Mouse (Mus musculus): Measurements from ENCODE around the gene Rpgrip1. TPM values are rescaled to one million over a fixed set of nuclear protein-coding genes. Genes with fewer than 3 reads are reported as not detected.

Rpgrip1 gene
- polyA plus RNA-seq, 1 experiment, result 406 TPM

- no peaks in the 10 kb centered on the region for H3K27me3 ChIP-seq (ENCODE audit: control insufficient read depth, insufficient read depth, low read length)
- no peaks in the 10 kb centered on the region for H3K36me3 ChIP-seq (ENCODE audit: control insufficient read depth, insufficient read depth, low read length)
- H3K4me3 ChIP-seq (ENCODE audit: control insufficient read depth, low read depth, low read length), result no peak overlapping the region
- no peak overlapping the region for H3K27ac ChIP-seq (ENCODE audit: control insufficient read depth, insufficient read depth, low read depth, low read length)
- H3K4me1 ChIP-seq (ENCODE audit: control insufficient read depth, insufficient read depth, low read length), result no peaks in the 10 kb centered on the region
- TF ChIP-seq CTCF (IDR thresholded peaks at IDR 0.05; ENCODE audit: control insufficient read depth, insufficient read depth, insufficient replicate concordance, low read depth, low read length), result no peak
- no peak for TF ChIP-seq POLR2A (IDR thresholded peaks at IDR 0.05; ENCODE audit: control insufficient read depth, low read depth, low read length)
Observed at GRCm38 (mm10) chr14:52189519-52189918, 79.0 kb downstream of the Rpgrip1 start.

DNA sequence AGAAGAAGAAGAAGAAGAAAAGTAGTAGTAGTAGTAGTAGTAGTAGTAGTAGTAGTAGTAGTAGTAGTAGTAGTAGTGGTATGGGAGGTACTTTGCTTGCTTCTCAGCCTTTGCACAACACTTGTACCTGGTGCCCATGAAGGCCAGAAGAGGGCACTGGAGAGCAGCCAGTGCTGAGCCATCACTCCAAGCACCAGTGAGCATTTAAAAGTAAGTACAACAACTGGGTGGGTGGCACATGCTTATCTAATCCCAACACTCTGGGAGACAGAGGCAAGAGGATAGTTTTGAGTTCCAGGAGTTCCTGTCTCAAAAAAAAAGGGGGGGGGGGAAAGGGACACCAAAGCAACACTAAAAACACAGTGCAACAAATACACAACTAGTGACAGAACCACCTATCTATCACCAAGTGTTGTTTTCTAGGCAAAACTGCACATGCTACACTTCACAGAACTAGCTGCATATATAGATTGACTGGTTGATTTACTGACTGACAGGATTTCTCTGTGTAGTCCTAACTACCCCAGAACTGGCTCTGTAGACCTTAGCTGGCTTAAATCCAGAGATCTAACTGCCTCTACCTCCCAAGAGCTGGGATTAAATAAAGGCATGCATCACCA lies 80.3 kb downstream of the Rpgrip1 start:
- no peaks in the 10 kb centered on the region for H3K4me1 ChIP-seq (ENCODE audit: control insufficient read depth, insufficient read depth, low read length)
- TF ChIP-seq POLR2A (IDR thresholded peaks at IDR 0.05; ENCODE audit: control insufficient read depth, low read depth, low read length) (no peak), CTCF (IDR thresholded peaks at IDR 0.05; ENCODE audit: control insufficient read depth, insufficient read depth, insufficient replicate concordance, low read depth, low read length) (peak; percentile 59; the same call in 1 of the 2 replicates)
- no peak overlapping the region for H3K4me3 ChIP-seq (ENCODE audit: control insufficient read depth, low read depth, low read length)
- no peak overlapping the region for H3K27ac ChIP-seq (ENCODE audit: control insufficient read depth, insufficient read depth, low read depth, low read length)
- H3K27me3 ChIP-seq (ENCODE audit: control insufficient read depth, insufficient read depth, low read length), result no peaks in the 10 kb centered on the region
- no peaks in the 10 kb centered on the region for H3K36me3 ChIP-seq (ENCODE audit: control insufficient read depth, insufficient read depth, low read length)

GRCm38 (mm10) chr14:52195691-52196090 lies 85.2 kb downstream of the Rpgrip1 start:
- Histone ChIP-seq H3K4me1 (ENCODE audit: control insufficient read depth, insufficient read depth, low read length) (peaks cover 2% of the 10 kb centered on the region), H3K36me3 (ENCODE audit: control insufficient read depth, insufficient read depth, low read length) (no peaks in the 10 kb centered on the region), H3K27ac (ENCODE audit: control insufficient read depth, insufficient read depth, low read depth, low read length) (no peak overlapping the region), H3K4me3 (ENCODE audit: control insufficient read depth, low read depth, low read length) (no peak overlapping the region), H3K27me3 (ENCODE audit: control insufficient read depth, insufficient read depth, low read length) (no peaks in the 10 kb centered on the region)
- TF ChIP-seq CTCF (IDR thresholded peaks at IDR 0.05; ENCODE audit: control insufficient read depth, insufficient read depth, insufficient replicate concordance, low read depth, low read length), result no peak
- no peak for TF ChIP-seq POLR2A (IDR thresholded peaks at IDR 0.05; ENCODE audit: control insufficient read depth, low read depth, low read length)

- TF ChIP-seq POLR2A (IDR thresholded peaks at IDR 0.05; ENCODE audit: control insufficient read depth, low read depth, low read length) (no peak; the same call in 1 of the 2 replicates), CTCF (IDR thresholded peaks at IDR 0.05; ENCODE audit: control insufficient read depth, insufficient read depth, insufficient replicate concordance, low read depth, low read length) (no peak)
- Histone ChIP-seq H3K4me1 (ENCODE audit: control insufficient read depth, insufficient read depth, low read length) (peaks cover 2% of the 10 kb centered on the region), H3K27me3 (ENCODE audit: control insufficient read depth, insufficient read depth, low read length) (no peaks in the 10 kb centered on the region), H3K27ac (ENCODE audit: control insufficient read depth, insufficient read depth, low read depth, low read length) (peak overlapping the region; percentile 95), H3K4me3 (ENCODE audit: control insufficient read depth, low read depth, low read length) (peak overlapping the region; percentile 95), H3K36me3 (ENCODE audit: control insufficient read depth, insufficient read depth, low read length) (no peaks in the 10 kb centered on the region)
Observed at GRCm38 (mm10) chr14:52196230-52197155, 86.0 kb downstream of the Rpgrip1 start.

DNA sequence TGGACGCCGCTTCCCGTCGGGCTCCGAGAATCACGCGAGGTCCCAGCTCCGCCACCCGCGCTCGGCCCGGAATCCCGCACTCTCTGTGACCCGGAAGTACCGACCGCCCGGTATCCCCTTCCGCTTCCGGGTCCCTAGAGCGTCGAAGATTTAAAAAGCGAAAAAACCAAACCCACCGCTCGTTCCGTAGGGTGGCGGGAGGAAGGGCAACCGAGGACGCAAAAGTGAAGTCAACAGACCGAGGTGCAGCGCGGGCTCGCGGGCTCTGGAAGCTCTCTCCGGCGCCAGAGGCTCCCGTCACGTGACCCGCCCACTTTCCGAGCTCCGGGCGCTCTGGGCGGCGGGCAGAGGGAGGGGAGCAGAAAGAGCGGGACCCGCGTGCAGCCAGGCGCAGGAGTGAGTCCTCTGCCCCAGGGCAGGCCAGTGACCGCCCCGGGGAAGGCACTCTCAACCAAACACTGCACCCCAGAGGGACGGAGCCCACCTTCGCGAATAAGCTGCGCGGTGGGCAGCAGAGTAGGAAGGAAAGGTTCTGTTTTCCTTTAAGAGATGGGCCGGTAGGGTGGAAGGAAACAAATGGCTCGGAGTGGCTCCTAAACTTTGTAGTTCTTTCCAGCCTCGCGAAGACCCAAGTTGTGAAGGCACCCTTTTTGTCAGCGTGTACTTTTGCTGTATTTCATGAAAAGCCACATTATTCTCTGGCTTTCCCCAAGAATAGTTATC lies 86.8 kb downstream of the Rpgrip1 start, which contains the start of gene Supt16:
TSS of gene Supt16 (minus strand) at position 261 of the 723 bp plus-strand sequence.
- Histone ChIP-seq H3K36me3 (ENCODE audit: control insufficient read depth, insufficient read depth, low read length) (peaks cover 1% of the 10 kb centered on the region; the same call in 1 of the 2 replicates), H3K27me3 (ENCODE audit: control insufficient read depth, insufficient read depth, low read length) (no peaks in the 10 kb centered on the region)
- TF ChIP-seq CTCF (IDR thresholded peaks at IDR 0.05; ENCODE audit: control insufficient read depth, insufficient read depth, insufficient replicate concordance, low read depth, low read length) (0 out of 2 replicates have a peak, but pooled peaks have one; percentile 18), POLR2A (IDR thresholded peaks at IDR 0.05; ENCODE audit: control insufficient read depth, low read depth, low read length) (peak; percentile 45; the same call in 1 of the 2 replicates)

GRCm38 (mm10) chr14:52198141-52198540 lies 87.6 kb downstream of the Rpgrip1 start:
- Histone ChIP-seq H3K27me3 (ENCODE audit: control insufficient read depth, insufficient read depth, low read length) (no peaks in the 10 kb centered on the region), H3K27ac (ENCODE audit: control insufficient read depth, insufficient read depth, low read depth, low read length) (no peak overlapping the region), H3K4me1 (ENCODE audit: control insufficient read depth, insufficient read depth, low read length) (peaks cover 2% of the 10 kb centered on the region), H3K36me3 (ENCODE audit: control insufficient read depth, insufficient read depth, low read length) (peaks cover 1% of the 10 kb centered on the region; the same call in 1 of the 2 replicates), H3K4me3 (ENCODE audit: control insufficient read depth, low read depth, low read length) (no peak overlapping the region)
- no peak for TF ChIP-seq POLR2A (IDR thresholded peaks at IDR 0.05; ENCODE audit: control insufficient read depth, low read depth, low read length)
- TF ChIP-seq CTCF (IDR thresholded peaks at IDR 0.05; ENCODE audit: control insufficient read depth, insufficient read depth, insufficient replicate concordance, low read depth, low read length), result no peak

More for the DNA sequence above, 86.8 kb downstream of the Rpgrip1 start, which contains the start of gene Supt16:
- Histone ChIP-seq H3K27ac (ENCODE audit: control insufficient read depth, insufficient read depth, low read depth, low read length) (peak within 1 kb of the TSS; percentile 95), H3K4me1 (ENCODE audit: control insufficient read depth, insufficient read depth, low read length) (peaks cover 2% of the 10 kb centered on the region), H3K4me3 (ENCODE audit: control insufficient read depth, low read depth, low read length) (peak within 1 kb of the TSS; percentile 95)

All from testis, adult 2 months (tissue).